Mouse (Mus musculus) ES-Bruce4 (cell line): Measurements from ENCODE around the gene Hsd17b11.

Source experiments
- CTCF ChIP-seq: IDR thresholded peaks from one replicate; pipeline ENCODE4 v1.8.1; 2011; ENCODE audit warnings: low read depth, low read length
- POLR2A ChIP-seq: IDR thresholded peaks from one replicate; pipeline ENCODE4 v1.8.1; 2011; ENCODE audit warnings: low read length; ENCODE audit not compliant: insufficient read depth

GRCm38 (mm10) chr5:104071048-104071447, 49.3 kb upstream of the Hsd17b11 start:
- TF ChIP-seq POLR2A: no peak
- no peak for TF ChIP-seq CTCF
